Mouse (Mus musculus): ENCODE measurements around the gene Olfr1282.
"Not testable (repeated sequence)": the region's sequence is repeated elsewhere in the genome, so short reads cannot be mapped to it uniquely, and the experiment has no call there.

Olfr1282 gene

GRCm38 (mm10) chr2:111335976-111336375 lies at the start of gene Olfr1282:
Olfr1282 (minus strand) TSS chr2:111336076.
- no peak for ATAC-seq (ENCODE audit: insufficient number of reproducible peaks, low FRiP score, low TSS enrichment)

- ATAC-seq (ENCODE audit: insufficient number of reproducible peaks, low FRiP score, low TSS enrichment): no peak
These were observed 39.3 kb upstream of the Olfr1282 start, which contains the start of gene Olfr1284 for GRCm38 (mm10) chr2:111375222-111375621. Olfr1284 (plus strand) TSS chr2:111375522.

- no peak for ATAC-seq (ENCODE audit: insufficient number of reproducible peaks, low FRiP score, low TSS enrichment)
These were observed 30.6 kb upstream of the Olfr1282 start, which contains the start of gene Olfr1283 for GRCm38 (mm10) chr2:111366490-111366889. Olfr1283 (plus strand) TSS chr2:111366790.

- not testable (repeated sequence) for ATAC-seq (ENCODE audit: insufficient number of reproducible peaks, low FRiP score, low TSS enrichment)
These were observed 2.2 kb downstream of the Olfr1282 start for GRCm38 (mm10) chr2:111333721-111334120.

- no peak for ATAC-seq (ENCODE audit: insufficient number of reproducible peaks, low FRiP score, low TSS enrichment)
These were observed 9.7 kb downstream of the Olfr1282 start, which contains the start of gene Olfr1281 for GRCm38 (mm10) chr2:111326220-111326619. Olfr1281 (plus strand) TSS chr2:111326520.

- no peak for ATAC-seq (ENCODE audit: insufficient number of reproducible peaks, low FRiP score, low TSS enrichment)
These were observed 22.2 kb downstream of the Olfr1282 start, which contains the start of gene Olfr1280 for GRCm38 (mm10) chr2:111313717-111314116. Olfr1280 (plus strand) TSS chr2:111314017.

GRCm38 (mm10) chr2:111300374-111300773 lies 35.5 kb downstream of the Olfr1282 start, which contains the start of gene Olfr1279:
Olfr1279 (plus strand) TSS chr2:111300635.
- ATAC-seq (ENCODE audit: insufficient number of reproducible peaks, low FRiP score, low TSS enrichment): no peak

- no peak for ATAC-seq (ENCODE audit: insufficient number of reproducible peaks, low FRiP score, low TSS enrichment)
These were observed 37.3 kb downstream of the Olfr1282 start for GRCm38 (mm10) chr2:111298541-111298940.

- no peak for ATAC-seq (ENCODE audit: insufficient number of reproducible peaks, low FRiP score, low TSS enrichment)
These were observed 46.0 kb downstream of the Olfr1282 start, which contains the start of gene Olfr1278 for GRCm38 (mm10) chr2:111289836-111290235. Olfr1278 (plus strand) TSS chr2:111290136.
